10 mouse cellular contexts compared by ENCODE assay signal in the genomic region with DNA sequence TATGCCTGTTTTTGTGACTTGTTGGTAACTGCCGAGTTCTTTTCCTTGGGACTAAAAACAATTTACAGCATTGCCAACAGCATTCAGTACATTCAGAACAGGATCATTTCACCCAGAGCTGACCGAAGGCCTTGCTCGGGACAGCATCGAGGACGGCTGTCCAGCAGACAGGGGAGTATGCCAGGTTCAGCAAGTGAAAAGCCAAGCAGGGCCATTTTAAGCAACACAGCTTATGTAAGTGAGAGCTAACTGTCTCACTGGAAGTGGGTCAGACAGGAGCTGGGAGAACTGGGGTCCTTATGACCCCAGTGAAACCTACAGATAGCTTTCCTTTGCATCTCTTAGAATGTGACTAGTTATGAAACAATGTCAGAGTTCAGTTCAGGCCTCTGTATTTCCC. TPM values are rescaled to one million over a fixed set of nuclear protein-coding genes. Genes with fewer than 3 reads are reported as not detected.
DNase-seq lines count a peak whose midpoint lies in the region; ATAC-seq and TF ChIP-seq lines count a peak whose summit lies in the region.
"Had no signal": no experiment of that assay in that cellular context is flagged by ENCODE, and none has a peak within 500 bp of the region (broad histone marks: within the 10 kb centered on the region; RNA-seq: fewer than 3 reads in every experiment).

No protein-coding gene starts in this region.

- peaks cover 15% of the 10 kb centered on the region for H3K4me1 ChIP-seq in liver, postnatal 0 days (ENCODE audit: insufficient read depth)
- no peaks in the 10 kb centered on the region for H3K4me1 ChIP-seq in liver, embryonic 11.5 days (replicated peaks; ENCODE audit: control insufficient read depth, insufficient read depth, low read length)
- no peaks in the 10 kb centered on the region for H3K4me1 ChIP-seq in forebrain, embryonic 10.5 days
- H3K4me1 ChIP-seq: embryonic facial prominence, embryonic 12.5 days had no signal

- no peak for TF ChIP-seq CTCF in liver, postnatal 0 days (IDR thresholded peaks at IDR 0.05; ENCODE audit: low read depth)

- peak; percentile 14 for ATAC-seq in liver, postnatal 0 days
- no peak for ATAC-seq in liver, embryonic 11.5 days (replicated peaks; ENCODE audit: low FRiP score)
- ATAC-seq in common myeloid progenitor, adult 5-6 weeks (replicated peaks; ENCODE audit: low read depth, poor library complexity, severe bottlenecking): peak; percentile 10; the same call in 1 of the 2 replicates
- no peak for ATAC-seq in activated CD4-positive, CD25-positive, alpha-beta regulatory T cell, adult 4 months

- H3K36me3 ChIP-seq in liver, postnatal 0 days (replicated peaks; ENCODE audit: insufficient read depth, low read length): no peaks in the 10 kb centered on the region
- H3K36me3 ChIP-seq in liver, embryonic 11.5 days (ENCODE audit: control insufficient read depth, insufficient read depth, low read length): no peaks in the 10 kb centered on the region
- H3K36me3 ChIP-seq in forebrain, embryonic 10.5 days (replicated peaks): no peaks in the 10 kb centered on the region
- H3K36me3 ChIP-seq: embryonic facial prominence, embryonic 12.5 days had no signal

- H3K9ac ChIP-seq in liver, postnatal 0 days (replicated peaks): no peak overlapping the region
- no peak overlapping the region for H3K9ac ChIP-seq in liver, embryonic 11.5 days (ENCODE audit: low read depth, low read length)
- H3K9ac ChIP-seq: embryonic facial prominence, embryonic 12.5 days had no signal

- H3K27ac ChIP-seq in liver, postnatal 0 days (ENCODE audit: low read depth): peak overlapping the region; percentile 35
- H3K27ac ChIP-seq in liver, embryonic 11.5 days (ENCODE audit: low read depth, low read length): no peak overlapping the region
- no peak overlapping the region for H3K27ac ChIP-seq in forebrain, embryonic 10.5 days
- H3K27ac ChIP-seq: embryonic facial prominence, embryonic 12.5 days had no signal

- no peak overlapping the region for H3K4me2 ChIP-seq in liver, postnatal 0 days (ENCODE audit: low read depth, low read length)
- no peak overlapping the region for H3K4me2 ChIP-seq in liver, embryonic 11.5 days
- H3K4me2 ChIP-seq: embryonic facial prominence, embryonic 12.5 days had no signal

- no peaks in the 10 kb centered on the region for H3K9me3 ChIP-seq in liver, postnatal 0 days (ENCODE audit: low read length)
- no peaks in the 10 kb centered on the region for H3K9me3 ChIP-seq in liver, embryonic 11.5 days (ENCODE audit: control insufficient read depth, low read length)
- H3K9me3 ChIP-seq in forebrain, embryonic 10.5 days: no peaks in the 10 kb centered on the region
- H3K9me3 ChIP-seq: embryonic facial prominence, embryonic 12.5 days had no signal

- H3K27me3 ChIP-seq in liver, postnatal 0 days (ENCODE audit: insufficient read depth, low read length): no peaks in the 10 kb centered on the region
- no peaks in the 10 kb centered on the region for H3K27me3 ChIP-seq in liver, embryonic 11.5 days (replicated peaks; ENCODE audit: control insufficient read depth, insufficient read depth, low read length)
- no peaks in the 10 kb centered on the region for H3K27me3 ChIP-seq in forebrain, embryonic 10.5 days (ENCODE audit: poor library complexity, severe bottlenecking)
- H3K27me3 ChIP-seq: embryonic facial prominence, embryonic 12.5 days; Patski had no signal

- no peak overlapping the region for H3K4me3 ChIP-seq in liver, postnatal 0 days (ENCODE audit: low read depth, low read length)
- H3K4me3 ChIP-seq in liver, embryonic 11.5 days (ENCODE audit: low read depth, low read length): no peak overlapping the region
- H3K4me3 ChIP-seq in forebrain, embryonic 10.5 days: no peak overlapping the region
- H3K4me3 ChIP-seq: embryonic facial prominence, embryonic 12.5 days had no signal

- DNase-seq in liver, postnatal 0 days: no peak
- no peak for DNase-seq in liver, embryonic 11.5 days (ENCODE audit: low spot score)
- peak; percentile 60 to 70 for DNase-seq in heart, postnatal 36 days
- DNase-seq in skeletal muscle tissue, adult 2 months (ENCODE audit: low read depth, low spot score): peak; percentile 91
- DNase-seq in forebrain, embryonic 10.5 days (ENCODE audit: extremely low spot score, low spot score): no peak
- DNase-seq in cerebellum, adult 11 months: no peak

- intact Hi-C loops in heart, postnatal 36 days (cut with DNase I): loop anchor here (2.0 kb wide), 1 partner anchor 56 kb away; no protein-coding TSS in a partner anchor

- WGBS in liver, postnatal 0 days (ENCODE audit: insufficient replicate concordance): 73% methylated on average over 5 of the region's 5 CpGs
- WGBS in liver, embryonic 11.5 days: 79% methylated on average over 5 of the region's 5 CpGs
- WGBS in forebrain, embryonic 10.5 days: 91% methylated on average over 5 of the region's 5 CpGs

- TF ChIP-seq EP300 in liver, postnatal 0 days (IDR thresholded peaks at IDR 0.05; ENCODE audit: low read depth): no peak

RNA-seq across cellular contexts. Expression of a gene that starts 57.2 kb away (rescaled TPM):
- polyA plus RNA-seq in liver, postnatal 0 days (2015; fragmentation: Nextera tagmentation; extraction: Ambion mirVana): 26.4 and 26.9 TPM in 2 replicates
- 25.9 and 30.8 TPM in 2 replicates for polyA plus RNA-seq in liver, embryonic 11.5 days (2014; fragmentation: Nextera tagmentation; extraction: Ambion mirVana)
- 37.4 and 44.1 TPM in 2 replicates for total RNA-seq in common myeloid progenitor, adult 5-6 weeks (2017)
- total RNA-seq in heart, postnatal 36 days (2021): 10 to 100 TPM; 38.0 to 42.2 TPM
- 45.0 and 48.8 TPM in 2 replicates for polyA plus RNA-seq in forebrain, embryonic 10.5 days (2016; fragmentation: Nextera tagmentation; extraction: Ambion mirVana)
- polyA plus RNA-seq in activated CD4-positive, CD25-positive, alpha-beta regulatory T cell, adult 4 months (2017; shearing (Covaris generic)): 1 to 10 TPM; 5.1 to 8.6 TPM

Comparison
In these comparisons a context has a peak if more than half of its experiments do, and no peak if none do; other contexts are left out.
1. ATAC-seq: peak in liver, postnatal 0 days (single experiment) and common myeloid progenitor, adult 5-6 weeks (single experiment); none in liver, embryonic 11.5 days (single experiment) and activated CD4-positive, CD25-positive, alpha-beta regulatory T cell, adult 4 months (single experiment).
2. DNase-seq: peak in heart, postnatal 36 days (2 of 2) and skeletal muscle tissue, adult 2 months (single experiment); none in liver, postnatal 0 days (single experiment), liver, embryonic 11.5 days (single experiment), forebrain, embryonic 10.5 days (single experiment) and cerebellum, adult 11 months (single experiment).